Mouse (Mus musculus) right cerebral cortex, postnatal 25 days (tissue): ENCODE results near the gene Kras.
A peak's percentile ranks its signal among the peaks of the same experiment; 100 is the strongest.

Experiments
- DNase-seq: peaks from one replicate; pipeline ENCODE4 v3.0.0; 2022

Kras gene

GRCm38 (mm10) chr6:145247886-145248285, 2.2 kb downstream of the Kras start:
- DNase-seq = no peak

- no peak for DNase-seq
Observed at GRCm38 (mm10) chr6:145246841-145247240, 3.2 kb downstream of the Kras start.

- no peak for DNase-seq
Observed at GRCm38 (mm10) chr6:145242521-145242920, 7.5 kb downstream of the Kras start.

GRCm38 (mm10) chr6:145240285-145240684, 9.8 kb downstream of the Kras start:
- DNase-seq = no peak

- no peak for DNase-seq
Observed at GRCm38 (mm10) chr6:145237148-145237547, 12.9 kb downstream of the Kras start.

GRCm38 (mm10) chr6:145235367-145235766, 14.7 kb downstream of the Kras start:
- no peak for DNase-seq

- no peak for DNase-seq
Observed at GRCm38 (mm10) chr6:145234391-145234790, 15.6 kb downstream of the Kras start.

- DNase-seq = no peak
Observed at GRCm38 (mm10) chr6:145226296-145226695, 23.7 kb downstream of the Kras start.

GRCm38 (mm10) chr6:145224246-145224645, 25.8 kb downstream of the Kras start:
- no peak for DNase-seq

GRCm38 (mm10) chr6:145215826-145216225, 34.2 kb downstream of the Kras start:
- DNase-seq = no peak

- no peak for DNase-seq
Observed at GRCm38 (mm10) chr6:145213916-145214315, 36.1 kb downstream of the Kras start.

- DNase-seq = no peak
Observed at GRCm38 (mm10) chr6:145211376-145212305, 38.4 kb downstream of the Kras start.

GRCm38 (mm10) chr6:145210816-145211338, 39.2 kb downstream of the Kras start, which contains the start of the genes Casc1 and Etfrf1:
Casc1 (minus strand) TSS chr6:145211005.
Etfrf1 (plus strand) TSS chr6:145211134.
- peak; percentile 98 for DNase-seq

- DNase-seq = no peak
Observed at GRCm38 (mm10) chr6:145210056-145210680, 39.9 kb downstream of the Kras start.

GRCm38 (mm10) chr6:145205142-145205541, 44.9 kb downstream of the Kras start:
- DNase-seq = no peak

GRCm38 (mm10) chr6:145204440-145204839, 45.6 kb downstream of the Kras start:
- no peak for DNase-seq

- no peak for DNase-seq
Observed at GRCm38 (mm10) chr6:145202432-145203125, 47.5 kb downstream of the Kras start.

- no peak for DNase-seq
Observed at GRCm38 (mm10) chr6:145197949-145198686, 51.9 kb downstream of the Kras start.

- no peak for DNase-seq
Observed at GRCm38 (mm10) chr6:145193446-145193845, 56.6 kb downstream of the Kras start.

GRCm38 (mm10) chr6:145193038-145193437, 57.0 kb downstream of the Kras start:
- no peak for DNase-seq

- DNase-seq = peak; percentile 68
Observed at GRCm38 (mm10) chr6:145187093-145188088, 62.6 kb downstream of the Kras start.
